Mouse (Mus musculus) kidney, postnatal 14 days (tissue): Measurements from ENCODE around the gene Dpm1.

ENCODE experiments used
- DNase-seq: peaks from one replicate; pipeline ENCODE4 v3.0.0; 2022; ENCODE audit warnings: mixed read lengths

Gene Dpm1

DNA sequence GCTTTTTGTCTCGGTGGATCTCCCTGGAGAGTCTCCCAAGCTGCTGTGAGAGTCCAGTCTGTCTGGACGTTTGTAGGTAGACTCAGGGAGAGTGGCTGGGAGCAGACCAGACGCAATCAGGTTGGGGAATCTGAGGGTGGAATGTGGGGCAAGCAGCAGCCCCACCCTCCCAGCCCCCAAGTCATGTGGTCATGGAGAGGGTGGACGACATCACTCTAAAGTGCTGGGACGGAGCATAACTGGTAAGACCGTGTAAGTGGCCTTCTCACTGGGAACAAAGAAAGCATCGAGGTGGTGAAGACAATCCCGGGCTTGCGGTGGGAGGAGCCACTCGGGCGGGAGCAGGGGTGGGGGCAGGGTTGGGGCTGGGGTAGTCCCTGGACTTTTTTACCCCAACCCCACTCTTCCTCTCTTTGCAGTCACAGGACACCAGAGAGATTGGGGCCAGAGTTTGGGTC lies 68.8 kb downstream of the Dpm1 start:
- DNase-seq, result no peak

DNA sequence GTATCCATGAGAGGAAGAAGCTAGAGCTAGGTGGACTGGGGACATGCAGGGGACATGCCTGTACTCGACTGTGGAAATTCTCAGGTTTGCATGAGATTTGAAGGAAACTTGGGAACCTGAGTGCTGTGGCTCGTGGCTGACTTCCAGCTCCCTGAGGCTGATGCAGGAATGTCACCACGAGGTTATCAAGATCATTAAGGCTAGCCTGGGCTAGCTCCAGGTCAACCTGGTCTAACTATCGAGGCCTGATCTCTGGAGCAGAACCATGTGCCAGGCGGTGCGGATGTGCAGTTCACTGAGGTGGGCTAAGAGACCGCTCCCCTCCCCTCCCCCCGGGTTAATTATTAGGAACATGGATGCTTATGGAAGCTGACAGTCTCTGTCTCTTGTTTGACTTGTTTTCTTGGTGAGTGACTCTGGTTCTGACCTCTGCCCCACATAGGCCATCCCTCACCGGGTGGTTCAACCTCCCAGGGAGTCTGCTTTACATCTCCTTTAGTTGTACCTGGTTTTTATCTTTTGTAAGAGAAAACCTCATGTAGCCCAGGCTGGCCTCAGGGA lies 69.9 kb downstream of the Dpm1 start:
- DNase-seq, result no peak
